Mouse (Mus musculus) MEL-GATA-1-ER (cell line): ENCODE measurements around the gene Ankrd23.
A peak's percentile ranks its signal among the peaks of the same experiment; 100 is the strongest.

Experiments
- DNase-seq: peaks from one replicate; pipeline ENCODE4 v3.0.0-alpha.2; 2012; ENCODE audit warnings: low read depth; ENCODE audit errors: extremely low read depth

Ankrd23 gene

DNA sequence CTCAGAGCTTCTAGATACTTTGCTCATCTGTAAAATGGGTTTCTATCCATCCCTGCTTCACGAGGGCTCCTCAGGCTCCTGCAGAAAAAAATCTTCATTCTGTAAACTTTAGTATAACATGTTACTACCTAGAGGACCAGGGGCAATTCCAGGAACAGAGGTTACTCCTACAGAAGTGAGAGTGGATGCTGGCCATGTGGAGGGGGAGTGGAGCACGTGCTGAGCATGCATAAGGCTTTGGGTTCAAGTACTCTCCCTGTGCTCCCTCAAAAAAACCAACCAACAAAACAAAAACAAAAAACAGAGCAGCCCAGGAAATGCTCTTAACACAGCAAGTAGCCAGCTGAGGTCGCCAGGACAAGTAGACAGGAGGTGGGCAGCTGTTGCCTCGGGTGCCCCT, 26.9 kb upstream of the Ankrd23 start:
- no peak for DNase-seq

DNA sequence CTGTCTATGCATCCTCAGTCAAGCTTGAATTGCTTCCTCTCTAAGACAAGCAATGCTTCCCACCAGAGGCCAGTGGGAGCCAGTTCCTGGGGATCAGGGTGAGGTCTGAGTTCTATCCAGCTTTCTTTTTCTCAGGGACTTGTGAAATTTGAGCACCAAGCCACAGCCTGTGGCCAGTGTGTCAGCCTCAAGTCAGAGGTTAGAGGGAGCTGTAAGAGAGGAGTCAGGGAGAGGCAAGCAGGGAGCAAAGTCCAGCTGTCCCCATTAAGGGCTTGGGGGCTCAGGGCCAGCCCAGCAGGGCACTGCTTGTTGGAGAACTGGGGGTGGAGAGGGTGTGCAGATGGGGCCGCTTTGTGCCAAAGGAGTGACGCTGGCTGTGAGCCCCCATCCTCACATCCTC, 26.5 kb upstream of the Ankrd23 start:
- DNase-seq = no peak

- no peak for DNase-seq
These were observed 25.7 kb upstream of the Ankrd23 start for GRCm38 (mm10) chr1:36562388-36562787.

DNA sequence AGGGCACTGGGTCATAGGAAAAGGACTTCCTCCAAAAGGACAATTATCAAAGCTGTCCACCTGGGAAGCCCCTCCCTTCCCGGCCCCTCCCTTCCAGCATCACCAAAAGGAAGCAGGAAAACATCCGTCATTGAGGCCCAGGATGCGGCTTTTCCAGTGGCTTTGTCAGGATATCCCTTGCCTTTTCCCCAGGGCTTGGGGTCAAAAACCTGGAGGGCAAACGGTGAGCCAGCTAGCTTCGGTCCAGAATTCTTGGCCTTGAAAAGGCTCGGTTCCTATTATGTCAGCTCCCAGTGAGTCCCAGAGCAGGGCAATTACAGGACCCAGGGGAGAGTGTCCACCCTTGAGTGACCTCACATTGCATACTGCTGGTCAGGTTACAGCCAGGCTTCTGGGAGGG, 24.2 kb upstream of the Ankrd23 start:
- DNase-seq = no peak

- no peak for DNase-seq
These were observed 23.2 kb upstream of the Ankrd23 start for GRCm38 (mm10) chr1:36559888-36560287.

DNA sequence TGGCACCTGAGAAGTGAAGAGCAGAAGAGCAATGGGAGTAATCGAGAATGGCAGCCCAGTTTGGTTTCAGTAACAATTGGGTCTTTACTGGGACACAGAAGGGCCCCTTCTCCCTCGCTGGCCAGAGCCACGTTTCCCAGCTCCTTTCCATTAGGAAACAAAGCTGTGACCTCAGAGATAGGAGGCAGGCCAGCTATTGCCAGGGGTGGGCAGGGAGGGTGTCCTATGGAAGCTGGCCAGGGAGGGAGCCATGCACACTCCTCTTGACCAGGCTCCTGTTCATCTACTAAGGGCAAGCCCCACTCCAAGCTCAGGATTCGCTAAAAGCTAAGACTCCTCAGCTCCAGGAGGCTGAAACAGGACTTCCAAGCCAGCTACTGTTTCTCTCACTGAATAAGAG, 22.6 kb upstream of the Ankrd23 start:
- DNase-seq = no peak

DNA sequence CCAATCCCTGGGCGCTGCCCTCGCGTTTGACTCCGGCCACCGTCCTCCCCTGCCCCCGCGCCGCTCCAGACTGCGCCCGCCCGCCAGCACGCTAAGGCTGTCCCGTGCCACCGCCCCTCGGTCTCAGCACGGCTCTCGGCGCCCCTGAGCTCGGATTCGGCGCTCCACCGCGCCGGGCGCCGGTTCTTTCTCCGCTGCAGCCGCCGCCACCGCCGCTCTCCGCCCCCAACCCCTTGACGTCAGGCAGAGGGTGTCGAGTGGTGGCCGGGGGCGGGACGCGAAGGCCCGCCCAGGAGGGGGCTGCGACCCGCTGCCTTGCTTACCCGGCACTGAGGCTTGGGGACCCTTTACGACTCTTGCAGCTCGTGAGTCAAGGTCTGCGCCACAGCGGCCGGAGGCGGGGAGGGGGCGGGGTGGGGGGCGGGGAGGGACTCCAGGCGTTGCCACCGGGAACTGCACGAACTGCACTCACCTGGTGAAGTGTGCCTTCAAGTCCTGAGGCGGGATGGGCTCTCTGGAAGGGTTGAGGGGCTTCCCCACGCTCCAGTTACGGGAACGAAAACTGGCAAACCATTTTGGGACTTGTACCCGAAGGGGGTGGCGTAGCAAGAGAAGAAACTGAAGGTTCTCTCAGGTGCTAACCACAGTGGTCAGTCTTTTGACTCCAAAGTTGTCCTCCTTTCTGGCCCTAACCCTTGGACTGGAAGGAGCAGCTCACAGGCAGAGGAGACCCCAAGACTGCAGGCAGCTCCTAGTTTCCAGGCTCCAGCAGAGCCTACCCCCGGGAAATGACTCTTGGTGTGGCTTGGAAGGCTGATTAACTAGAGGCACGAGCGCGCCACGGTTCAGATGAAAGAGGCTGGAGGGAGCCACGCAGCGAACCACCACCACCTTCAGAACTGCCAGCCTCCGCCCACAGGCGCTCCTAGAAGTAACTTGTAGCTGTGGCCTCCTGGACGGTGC, 21.6 kb upstream of the Ankrd23 start, which contains the start of gene Sema4c:
Gene Sema4c, minus strand, starts transcription at position 319 of the 963 bp plus-strand sequence.
- no peak for DNase-seq

DNA sequence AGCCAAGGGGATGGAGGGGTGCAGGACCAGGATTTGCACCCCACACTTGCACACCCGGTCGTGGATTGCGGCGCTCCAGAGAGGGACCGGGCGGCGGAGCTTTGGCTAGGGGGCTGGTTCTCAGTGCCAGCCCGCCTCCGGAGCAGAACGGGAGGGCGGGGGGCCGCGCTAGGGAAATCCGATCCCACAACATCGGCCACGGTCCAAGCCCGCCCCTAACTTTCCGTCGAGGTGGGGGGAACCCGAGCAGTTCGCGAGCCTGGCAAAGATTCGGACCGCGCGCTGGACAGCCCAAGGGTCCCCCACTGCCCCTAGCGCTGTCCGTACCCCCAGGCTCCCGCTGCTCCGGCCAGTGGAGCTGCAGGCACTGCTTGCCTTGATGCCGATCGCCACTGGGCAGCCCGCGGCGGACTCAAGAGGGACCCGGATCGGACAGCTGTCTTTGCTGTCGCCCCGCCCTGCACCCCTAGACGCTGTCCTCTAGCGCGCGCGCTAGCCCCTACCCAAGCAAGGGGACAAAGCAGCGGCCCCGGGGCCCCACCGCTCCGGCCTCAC, 20.9 kb upstream of the Ankrd23 start:
- no peak for DNase-seq

DNA sequence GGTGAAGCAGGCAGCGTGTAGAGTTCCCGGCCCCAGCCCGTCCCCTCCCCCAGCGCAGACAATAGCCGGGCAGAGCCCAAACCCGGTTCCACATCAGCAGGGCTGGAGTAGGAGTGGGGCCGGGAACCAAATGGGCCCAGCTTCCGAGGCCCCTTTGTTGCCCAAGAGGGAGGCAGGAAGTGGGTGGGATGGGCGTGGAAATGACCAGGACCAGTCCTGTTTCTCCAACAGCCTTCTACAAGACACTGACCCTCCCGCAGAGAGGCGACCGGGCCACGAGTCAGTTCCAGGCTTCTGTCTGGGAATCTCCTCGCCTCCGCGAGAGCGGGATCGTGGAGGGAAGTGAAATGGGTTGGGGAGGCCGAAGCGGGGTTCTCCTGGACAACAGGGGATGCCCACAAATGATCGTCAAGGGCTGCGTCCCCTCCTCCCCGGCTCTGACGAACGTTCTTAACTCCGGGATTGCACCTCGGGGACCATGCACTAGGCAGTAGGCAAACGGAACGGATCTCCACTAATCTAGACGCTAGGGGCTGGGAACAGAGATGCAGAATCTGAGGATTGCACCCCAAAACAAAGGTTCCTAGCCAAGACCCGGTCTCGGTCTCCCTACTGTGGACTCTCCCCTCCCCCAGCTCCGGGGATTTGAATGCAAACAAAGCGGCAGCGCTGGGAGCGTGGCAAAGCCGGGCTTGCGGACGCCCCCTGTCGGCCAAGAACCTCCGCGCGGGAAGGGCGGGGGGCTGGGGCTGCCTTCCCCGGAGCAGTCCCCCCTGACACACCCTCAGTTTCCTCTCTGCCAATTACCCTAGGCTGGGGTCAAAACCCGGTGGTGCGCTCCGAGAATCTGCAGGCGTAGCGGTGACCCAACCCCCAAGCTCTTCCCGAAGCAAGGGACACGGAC, 20.1 kb upstream of the Ankrd23 start:
- DNase-seq = peak; percentile 43

DNA sequence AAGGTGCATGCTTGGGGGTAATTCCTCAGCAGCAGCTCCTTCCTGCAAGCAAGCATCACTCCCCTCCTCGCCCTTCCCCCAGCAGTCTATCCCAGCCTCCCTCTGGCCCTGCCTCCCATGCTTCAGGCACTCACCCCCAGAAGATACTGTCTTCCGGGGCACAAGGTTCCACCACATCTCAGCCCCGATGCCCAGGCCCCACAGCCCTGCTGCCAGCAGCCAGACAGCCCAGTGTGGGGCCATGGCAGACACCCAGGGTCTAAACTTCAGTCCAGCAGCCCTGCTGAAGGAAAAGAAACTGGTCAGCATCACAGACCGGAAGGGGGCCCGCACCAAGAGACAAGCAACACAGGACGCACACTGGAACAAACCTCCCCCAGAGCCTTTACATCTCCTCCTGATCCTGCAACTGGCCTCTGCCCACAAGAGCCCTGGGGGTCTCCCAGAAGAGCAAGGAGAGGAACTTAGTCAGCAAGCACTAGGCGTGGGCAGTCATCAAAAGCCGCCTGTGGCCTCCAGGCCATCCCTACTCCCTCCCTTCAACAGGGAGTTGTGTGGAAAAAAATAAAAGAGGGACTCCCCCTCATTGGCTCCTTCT, 19.2 kb upstream of the Ankrd23 start:
- no peak for DNase-seq

GRCm38 (mm10) chr1:36554633-36555399, 18.1 kb upstream of the Ankrd23 start:
- no peak for DNase-seq

GRCm38 (mm10) chr1:36552506-36552905, 15.8 kb upstream of the Ankrd23 start:
- no peak for DNase-seq

DNA sequence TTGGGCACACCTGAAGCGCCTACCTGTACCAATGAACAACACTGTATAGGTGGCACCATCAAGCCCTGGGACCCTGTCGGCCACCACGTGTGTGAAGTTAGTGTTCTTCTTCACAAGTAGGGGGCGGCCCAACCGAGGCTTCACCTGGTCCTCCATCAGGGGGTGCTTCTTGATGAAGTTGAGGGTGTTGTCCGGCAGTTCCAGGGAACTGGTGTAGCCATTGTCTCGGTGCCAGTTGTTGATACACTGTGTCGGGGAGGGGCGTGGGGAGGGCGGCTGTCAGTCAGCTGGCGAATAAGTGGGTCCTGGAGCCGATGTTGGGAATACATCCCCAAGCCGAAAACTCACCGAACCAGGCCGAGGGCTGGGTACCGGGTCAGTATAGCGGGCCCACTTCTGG, 15.2 kb upstream of the Ankrd23 start:
- no peak for DNase-seq

GRCm38 (mm10) chr1:36550075-36550863, 13.6 kb upstream of the Ankrd23 start:
- no peak for DNase-seq

GRCm38 (mm10) chr1:36549491-36549890, 12.8 kb upstream of the Ankrd23 start:
- DNase-seq = no peak

DNA sequence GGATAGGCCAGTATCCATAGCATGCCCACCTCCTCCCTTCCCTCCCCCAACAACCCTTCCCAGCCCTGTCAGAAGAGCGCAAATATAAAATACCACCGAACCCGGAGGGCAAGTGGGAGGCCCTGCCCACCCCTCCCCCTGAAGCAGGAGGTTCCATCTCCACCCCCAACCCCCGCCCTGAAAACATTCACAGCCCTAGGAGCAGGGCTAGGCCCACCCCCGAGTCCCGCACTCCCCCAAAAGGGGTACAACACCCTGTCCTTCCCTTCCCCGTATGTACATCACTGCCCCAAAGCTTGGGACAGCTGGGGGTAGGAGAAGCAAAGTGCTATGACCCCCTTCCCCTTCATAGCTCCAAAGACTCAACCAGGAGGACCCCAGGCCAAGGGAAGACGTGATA, 12.1 kb upstream of the Ankrd23 start:
- DNase-seq = no peak

DNA sequence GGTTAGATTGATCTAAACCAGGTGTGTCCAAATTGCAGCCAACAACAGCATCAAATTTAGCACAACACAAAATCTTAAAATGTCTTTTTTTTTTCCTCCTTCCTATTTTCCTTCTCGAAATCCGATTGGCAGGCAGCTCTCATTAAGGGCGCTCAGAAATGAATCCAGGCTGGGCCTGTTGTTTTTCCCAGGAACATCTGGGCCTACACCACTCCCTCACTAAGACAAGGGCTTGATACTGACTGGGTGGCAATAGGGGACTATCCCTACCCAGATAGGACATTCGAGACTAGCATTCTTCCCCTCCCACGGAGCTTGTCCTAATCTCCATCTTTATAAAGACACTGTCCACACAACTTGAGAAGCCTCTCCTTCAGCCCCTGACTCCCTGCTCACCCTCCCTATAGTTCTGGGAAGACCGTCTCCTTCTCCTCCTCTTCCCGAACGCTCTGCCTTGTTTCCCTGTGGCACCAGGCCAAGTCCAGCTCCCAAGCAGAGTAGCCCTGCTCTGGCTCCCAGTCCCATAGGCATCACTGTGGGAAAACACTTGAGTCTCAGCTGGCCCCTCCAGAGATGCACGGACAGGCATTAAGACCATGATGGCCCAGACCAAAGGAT, 11.4 kb upstream of the Ankrd23 start:
- DNase-seq = no peak

DNA sequence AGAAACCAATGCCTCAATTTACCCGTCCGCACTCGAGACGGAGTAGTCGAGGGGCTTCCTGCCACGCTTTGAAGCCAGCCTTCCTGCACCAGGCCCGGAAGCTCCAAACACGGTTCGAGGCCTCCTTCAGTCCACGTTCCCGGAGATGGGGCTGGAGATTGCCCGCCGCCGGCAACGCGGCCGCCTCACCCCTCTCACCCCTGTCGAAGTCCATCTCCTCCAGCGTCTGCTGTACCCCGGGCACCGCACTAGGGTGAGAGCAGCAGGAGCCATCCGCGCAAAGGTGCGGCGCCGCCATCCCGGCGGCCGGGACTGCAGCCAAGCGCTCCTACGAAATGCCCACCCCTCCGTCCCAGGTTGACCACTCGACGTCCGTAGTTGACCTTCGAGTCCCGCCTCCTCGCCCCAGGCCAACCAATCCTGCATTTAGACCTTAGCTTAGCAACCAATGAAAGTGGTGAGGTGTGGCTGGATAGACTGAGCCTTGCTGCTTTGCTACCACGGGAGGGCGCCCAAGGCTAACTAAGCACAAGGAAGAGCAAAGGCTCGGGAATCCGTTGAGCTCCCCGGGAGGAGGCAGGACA, 10.3 kb upstream of the Ankrd23 start, which contains the start of gene Ankrd39:
Gene Ankrd39, minus strand, starts transcription at position 558 of the 584 bp plus-strand sequence.
- peak; percentile 96 for DNase-seq
